Mouse (Mus musculus) limb, embryonic 14.5 days (tissue): ENCODE measurements at regions not wholly inside any gene's neighbourhood (a gene's known extent, or its start where the extent isn't known, plus 50 kb on each side); places are given as distances from the start of the nearest gene placed in this dataset.

Source experiments
- ATAC-seq: fragments of 200-750 bp; cut with Nextera tagmentation; 2 replicates; pipeline ENCODE4 v1.8.0; 2017; ENCODE audit warnings: low read depth, moderate number of reproducible peaks, moderate TSS enrichment; ENCODE audit not compliant: low FRiP score
- DNase-seq: peaks from one replicate; pipeline ENCODE4 v3.0.0-alpha.2; 2015; ENCODE audit warnings: low spot score
- H3K27ac ChIP-seq: fragments of 300-500 bp; sonication (generic); replicated peaks from 2 replicates; pipeline ENCODE4 v1.5.1; 2014; ENCODE audit warnings: low read depth, mild to moderate bottlenecking, low read length, moderate library complexity, mixed read lengths
- H3K27me3 ChIP-seq: fragments of 300-500 bp; sonication (generic); 2 replicates; pipeline ENCODE4 v1.6.1; 2014; ENCODE audit warnings: low read length, mixed read lengths; ENCODE audit not compliant: control insufficient read depth, insufficient read depth
- H3K36me3 ChIP-seq: fragments of 300-500 bp; sonication (generic); 2 replicates; pipeline ENCODE4 v1.6.1; 2014; ENCODE audit warnings: mild to moderate bottlenecking, low read length, moderate library complexity, mixed read lengths; ENCODE audit not compliant: control insufficient read depth, insufficient read depth
- H3K4me1 ChIP-seq: fragments of 300-500 bp; sonication (generic); 2 replicates; pipeline ENCODE4 v1.6.1; 2014; ENCODE audit warnings: antibody characterized with exemption, low read length, mixed read lengths; ENCODE audit not compliant: control insufficient read depth, insufficient read depth
- H3K4me2 ChIP-seq: fragments of 300-500 bp; sonication (generic); replicated peaks from 2 replicates; pipeline ENCODE4 v1.6.1; 2014; ENCODE audit warnings: low read depth, mild to moderate bottlenecking, low read length, moderate library complexity; ENCODE audit not compliant: severe bottlenecking
- H3K4me3 ChIP-seq: fragments of 300-500 bp; sonication (generic); replicated peaks from 2 replicates; pipeline ENCODE4 v1.5.1; 2014; ENCODE audit warnings: low read length
- H3K9ac ChIP-seq: fragments of 300-500 bp; sonication (generic); 2 replicates; pipeline ENCODE4 v1.6.1; 2014; ENCODE audit warnings: mild to moderate bottlenecking, low read depth, low read length, moderate library complexity; ENCODE audit not compliant: severe bottlenecking
- H3K9me3 ChIP-seq: fragments of 300-500 bp; sonication (generic); 2 replicates; pipeline ENCODE4 v1.6.1; 2016; ENCODE audit warnings: low read length; ENCODE audit not compliant: control insufficient read depth
- POLR2A ChIP-seq: fragments of 200-500 bp; IDR thresholded peaks from 2 replicates; pipeline ENCODE4 v1.8.0; 2012; ENCODE audit warnings: inconsistent platforms, mild to moderate bottlenecking, moderate library complexity, borderline replicate concordance; ENCODE audit not compliant: insufficient read depth, insufficient read length; ENCODE audit errors: extremely low read depth
- WGBS: fragments of 180-500 bp; shearing (Covaris S2); extraction: QIAGEN DNeasy Blood & Tissue Kit; methylation state at CpG from one replicate; pipeline ENCODE4 v1.1.7; 2014; 5-methylcytosine and 5-hydroxymethylcytosine counted together

DNA sequence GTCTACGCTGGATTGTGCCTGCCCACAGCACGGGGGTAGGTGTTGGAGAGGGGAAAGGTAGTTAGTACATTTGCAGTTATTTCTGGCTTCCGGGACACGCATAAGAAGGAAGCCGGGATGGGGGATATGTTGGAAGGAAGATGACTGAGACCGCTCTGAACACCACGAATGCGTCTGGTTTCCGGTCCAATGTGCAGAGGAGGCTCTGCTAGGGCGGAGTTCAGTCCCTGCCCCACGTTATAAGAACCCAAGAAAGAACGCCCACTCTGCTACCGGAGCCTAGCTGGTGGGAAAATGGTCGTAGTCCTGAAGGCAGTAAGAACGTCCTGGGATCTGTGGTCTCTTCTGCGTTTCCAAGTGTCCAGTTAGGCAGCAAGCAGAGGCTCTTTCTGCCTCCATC is 104.1 kb downstream of the Sox9 start:
- TF ChIP-seq POLR2A, result no peak
- H3K4me2 ChIP-seq, result no peak overlapping the region
- H3K9ac ChIP-seq, result no peak overlapping the region
- no peaks in the 10 kb centered on the region for H3K27me3 ChIP-seq
- H3K9me3 ChIP-seq, result no peaks in the 10 kb centered on the region
- DNase-seq (no peak), ATAC-seq (no peak)
- no peak overlapping the region for H3K27ac ChIP-seq
- 66% methylated on average over 16 of the region's 16 CpGs for whole genome bisulfite sequencing
- H3K4me1 ChIP-seq, result peaks cover 5% of the 10 kb centered on the region
- no peaks in the 10 kb centered on the region for H3K36me3 ChIP-seq
- H3K4me3 ChIP-seq, result no peak overlapping the region

DNA sequence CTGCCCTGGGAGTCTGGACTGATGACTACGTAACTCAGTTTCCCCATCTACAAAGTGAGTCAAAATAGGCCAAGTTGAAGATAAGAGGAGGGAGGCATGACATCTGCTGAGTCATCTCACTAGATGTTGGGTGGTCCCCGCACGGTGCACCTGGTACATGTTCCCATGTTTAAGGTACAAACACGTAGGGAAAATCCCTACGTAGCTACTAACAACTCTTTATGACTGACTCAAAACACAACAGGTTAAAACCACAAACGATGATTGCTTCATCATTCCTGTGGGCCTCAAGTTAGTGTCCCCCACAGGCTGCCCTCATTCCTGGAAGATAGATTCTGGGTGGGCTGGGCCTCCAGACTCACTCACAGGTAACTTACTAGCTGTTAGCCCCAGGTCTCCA is 107.7 kb downstream of the Sox9 start:
- no peak for TF ChIP-seq POLR2A
- no peak for DNase-seq
- Histone ChIP-seq H3K9me3 (no peaks in the 10 kb centered on the region), H3K4me2 (no peak overlapping the region), H3K4me3 (no peak overlapping the region), H3K27ac (no peak overlapping the region), H3K4me1 (peaks cover 5% of the 10 kb centered on the region), H3K36me3 (no peaks in the 10 kb centered on the region), H3K9ac (no peak overlapping the region), H3K27me3 (no peaks in the 10 kb centered on the region)
- 87% methylated on average over 6 of the region's 6 CpGs for WGBS
- no peak for ATAC-seq

DNA sequence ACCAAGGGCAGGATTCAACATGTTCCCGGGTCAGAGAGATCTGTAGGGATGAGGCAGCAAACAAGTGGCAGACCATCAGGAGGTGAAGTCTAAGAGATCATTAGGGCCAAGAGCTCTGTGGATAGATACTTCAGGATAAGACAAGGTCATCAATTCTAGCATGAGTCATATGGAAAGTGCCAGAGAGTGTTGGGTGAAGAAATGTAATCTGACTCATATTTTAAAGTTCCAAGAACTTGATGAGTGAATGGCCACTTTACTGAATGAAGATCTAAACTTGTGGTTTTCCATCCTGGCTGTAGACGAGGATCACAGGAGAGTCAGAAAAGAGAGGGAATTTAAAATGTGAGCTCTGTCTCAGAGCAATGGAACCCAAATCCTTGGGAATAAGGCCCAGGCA is 115.6 kb downstream of the Sox9 start:
- ATAC-seq (no peak), DNase-seq (no peak)
- no peak overlapping the region for H3K4me3 ChIP-seq
- no peaks in the 10 kb centered on the region for H3K27me3 ChIP-seq
- no peaks in the 10 kb centered on the region for H3K36me3 ChIP-seq
- H3K27ac ChIP-seq, result no peak overlapping the region
- WGBS, result 89% methylated on average over 2 of the region's 2 CpGs
- H3K4me1 ChIP-seq, result no peaks in the 10 kb centered on the region
- H3K4me2 ChIP-seq, result no peak overlapping the region
- no peak overlapping the region for H3K9ac ChIP-seq
- no peaks in the 10 kb centered on the region for H3K9me3 ChIP-seq
- TF ChIP-seq POLR2A, result no peak

DNA sequence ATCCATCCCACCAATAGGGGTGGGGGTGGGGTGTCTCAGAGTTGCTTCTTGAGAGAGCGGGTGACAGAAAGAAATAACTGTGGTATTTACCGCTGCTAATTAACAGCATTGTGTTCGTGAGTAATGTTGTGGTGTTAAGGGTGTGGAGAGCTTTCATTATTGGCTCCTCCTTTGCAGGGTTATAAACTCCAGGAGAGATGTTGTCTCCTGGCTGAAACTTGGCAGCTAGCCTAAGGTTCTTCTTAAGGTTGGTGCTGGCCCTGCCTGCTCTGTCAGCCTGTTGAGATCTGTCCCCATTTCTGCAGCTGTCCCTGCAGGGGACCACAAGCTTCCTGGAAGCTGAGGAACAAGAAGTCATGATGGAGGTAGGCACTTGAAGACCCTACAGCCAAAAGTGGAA is 120.6 kb downstream of the Sox9 start:
- no peak overlapping the region for H3K4me3 ChIP-seq
- no peaks in the 10 kb centered on the region for H3K27me3 ChIP-seq
- DNase-seq (no peak), ATAC-seq (no peak)
- 50% methylated on average over 3 of the region's 3 CpGs for WGBS
- H3K4me2 ChIP-seq, result no peak overlapping the region
- H3K4me1 ChIP-seq, result no peaks in the 10 kb centered on the region
- H3K27ac ChIP-seq, result no peak overlapping the region
- no peak for TF ChIP-seq POLR2A
- no peak overlapping the region for H3K9ac ChIP-seq
- no peaks in the 10 kb centered on the region for H3K36me3 ChIP-seq
- no peaks in the 10 kb centered on the region for H3K9me3 ChIP-seq

DNA sequence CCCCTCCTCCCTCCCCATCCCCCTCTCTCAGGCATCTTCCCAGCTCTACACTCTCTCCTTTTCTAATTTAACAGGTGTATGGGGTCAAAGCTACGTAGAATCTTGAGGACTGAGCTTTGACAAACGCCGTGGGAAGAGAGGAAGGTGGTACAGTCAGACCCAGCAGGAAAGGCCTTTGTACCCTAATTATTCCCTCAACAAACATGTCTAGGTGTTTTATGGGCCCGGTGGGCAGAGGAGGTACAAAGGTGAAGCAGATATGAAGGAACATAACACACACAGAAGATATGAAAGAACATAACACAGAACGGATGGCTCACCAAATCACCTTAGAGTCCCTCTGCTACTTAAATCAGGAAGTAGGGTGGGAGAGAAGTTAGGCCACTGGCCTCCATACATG is 128.3 kb downstream of the Sox9 start:
- DNase-seq (no peak), ATAC-seq (no peak)
- Histone ChIP-seq H3K9ac (no peak overlapping the region), H3K4me2 (no peak overlapping the region), H3K4me3 (no peak overlapping the region), H3K4me1 (no peaks in the 10 kb centered on the region), H3K27ac (no peak overlapping the region), H3K27me3 (no peaks in the 10 kb centered on the region), H3K9me3 (no peaks in the 10 kb centered on the region), H3K36me3 (no peaks in the 10 kb centered on the region)
- TF ChIP-seq POLR2A, result no peak
- WGBS, result 72% methylated on average over 5 of the region's 5 CpGs

DNA sequence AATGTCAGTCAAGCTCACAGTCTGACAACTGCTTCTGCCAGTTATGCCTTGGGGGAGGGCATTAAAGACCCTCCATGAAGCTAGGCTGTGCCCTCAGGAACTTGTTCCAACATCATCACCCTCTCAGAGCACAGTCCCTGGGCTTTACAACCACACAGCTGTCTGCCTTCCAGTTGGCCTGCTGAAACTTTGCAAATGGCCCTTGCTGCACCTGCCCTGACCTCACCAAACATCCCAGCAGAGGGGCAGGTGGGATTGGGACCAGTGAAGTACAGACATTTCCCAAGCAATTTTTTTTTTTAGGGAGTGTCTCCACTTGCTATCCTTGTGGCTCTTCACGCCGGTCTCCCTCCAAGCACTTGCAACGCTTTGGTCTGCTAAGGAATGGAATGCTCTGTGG is 130.9 kb downstream of the Sox9 start:
- Histone ChIP-seq H3K4me3 (no peak overlapping the region), H3K4me1 (no peaks in the 10 kb centered on the region), H3K27me3 (no peaks in the 10 kb centered on the region), H3K27ac (no peak overlapping the region), H3K4me2 (no peak overlapping the region), H3K36me3 (no peaks in the 10 kb centered on the region), H3K9ac (no peak overlapping the region), H3K9me3 (no peaks in the 10 kb centered on the region)
- TF ChIP-seq POLR2A, result no peak
- DNase-seq (no peak), ATAC-seq (no peak)
- WGBS, result 87% methylated on average over 3 of the region's 3 CpGs
